Mouse (Mus musculus): ENCODE results near the gene Prkag2. TPM values are rescaled to one million over a fixed set of nuclear protein-coding genes. Genes with fewer than 3 reads are reported as not detected.
"Not testable (repeated sequence)": the region's sequence is repeated elsewhere in the genome, so short reads cannot be mapped to it uniquely, and the experiment has no call there.

Gene Prkag2
- polyA plus RNA-seq, 1 experiment from 2014 or later: 36.4 TPM

GRCm38 (mm10) chr5:24863804-24864203, 236.6 kb downstream of the Prkag2 start:
- no peaks in the 10 kb centered on the region for H3K9me3 ChIP-seq (replicated peaks; ENCODE audit: low read length)
- H3K27ac ChIP-seq: no peak overlapping the region
- no peak for TF ChIP-seq CTCF (IDR thresholded peaks at IDR 0.05; ENCODE audit: low read depth)
- WGBS: 70% methylated on average over 12 of the region's 12 CpGs
- no peaks in the 10 kb centered on the region for H3K27me3 ChIP-seq (ENCODE audit: insufficient read depth, low read length)
- no peak overlapping the region for H3K4me3 ChIP-seq (replicated peaks; ENCODE audit: low read depth, low read length)
- H3K9ac ChIP-seq (ENCODE audit: low read depth, low read length): no peak overlapping the region
- H3K4me2 ChIP-seq (ENCODE audit: low read length): no peak overlapping the region
- DNase-seq (ENCODE audit: low spot score) (no peak), ATAC-seq (replicated peaks; ENCODE audit: low FRiP score, low read depth) (no peak)
- H3K36me3 ChIP-seq (ENCODE audit: insufficient read depth, low read length): peaks cover 23% of the 10 kb centered on the region
- no peaks in the 10 kb centered on the region for H3K4me1 ChIP-seq (replicated peaks; ENCODE audit: insufficient read depth, low read length)

- H3K4me3 ChIP-seq (replicated peaks; ENCODE audit: low read depth, low read length): no peak overlapping the region
- H3K4me2 ChIP-seq (ENCODE audit: low read length): no peak overlapping the region
- no peaks in the 10 kb centered on the region for H3K27me3 ChIP-seq (ENCODE audit: insufficient read depth, low read length)
- no peak for ATAC-seq (replicated peaks; ENCODE audit: low FRiP score, low read depth)
- no peak overlapping the region for H3K27ac ChIP-seq
- peaks cover 16% of the 10 kb centered on the region for H3K36me3 ChIP-seq (ENCODE audit: insufficient read depth, low read length)
- H3K9me3 ChIP-seq (replicated peaks; ENCODE audit: low read length): no peaks in the 10 kb centered on the region
- WGBS: 90% methylated on average over 9 of the region's 9 CpGs
- no peak overlapping the region for H3K9ac ChIP-seq (ENCODE audit: low read depth, low read length)
- no peak for DNase-seq (ENCODE audit: low spot score)
- no peaks in the 10 kb centered on the region for H3K4me1 ChIP-seq (replicated peaks; ENCODE audit: insufficient read depth, low read length)
- TF ChIP-seq CTCF (IDR thresholded peaks at IDR 0.05; ENCODE audit: low read depth): no peak
These were observed 239.0 kb downstream of the Prkag2 start for GRCm38 (mm10) chr5:24861449-24861930.

DNA sequence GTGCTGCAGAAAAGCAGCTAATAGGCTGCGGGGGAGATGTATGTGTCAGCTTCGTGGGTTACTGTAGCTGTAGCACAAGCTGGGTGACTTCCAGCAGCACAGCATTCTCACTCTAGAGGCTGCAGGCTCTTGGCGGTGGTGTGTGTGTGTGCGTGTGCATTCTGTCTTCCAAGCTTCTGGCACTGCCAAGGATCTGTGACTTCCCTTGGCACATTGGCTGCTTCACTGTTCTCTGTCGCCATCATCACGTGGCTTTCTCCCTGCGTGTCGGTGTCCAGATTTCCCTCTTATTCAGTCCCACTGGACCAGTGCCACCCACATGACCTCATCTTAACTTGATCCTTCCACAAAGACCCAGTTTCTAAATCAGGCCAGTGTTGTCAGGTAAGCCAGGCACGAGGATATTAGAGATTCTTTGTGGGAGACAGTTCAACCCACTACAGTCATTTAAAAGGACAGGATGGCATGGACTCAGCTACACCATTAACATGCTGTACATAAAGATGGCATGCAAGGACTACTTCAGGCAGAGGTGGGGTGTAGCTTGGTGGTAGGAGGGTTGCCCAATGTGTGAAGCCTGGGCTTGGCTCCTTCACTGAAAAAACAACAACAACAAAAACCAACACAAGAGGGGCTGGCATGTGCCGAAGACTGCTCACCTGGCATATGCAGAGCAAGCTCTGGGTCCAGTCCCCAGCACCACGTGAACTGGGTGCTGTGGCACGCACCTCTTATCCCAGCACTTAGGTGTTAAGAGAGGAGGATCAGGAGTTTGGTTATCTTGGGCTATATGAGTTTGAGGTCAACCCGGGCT, 239.6 kb downstream of the Prkag2 start:
- no peaks in the 10 kb centered on the region for H3K4me1 ChIP-seq (replicated peaks; ENCODE audit: insufficient read depth, low read length)
- H3K9me3 ChIP-seq (replicated peaks; ENCODE audit: low read length): no peaks in the 10 kb centered on the region
- H3K27ac ChIP-seq: no peak overlapping the region
- 0 out of 2 replicates have a peak, but pooled peaks cover 13% of the 10 kb centered on the region for H3K36me3 ChIP-seq (ENCODE audit: insufficient read depth, low read length)
- no peaks in the 10 kb centered on the region for H3K27me3 ChIP-seq (ENCODE audit: insufficient read depth, low read length)
- H3K4me3 ChIP-seq (replicated peaks; ENCODE audit: low read depth, low read length): no peak overlapping the region
- no peak overlapping the region for H3K4me2 ChIP-seq (ENCODE audit: low read length)
- ATAC-seq (replicated peaks; ENCODE audit: low FRiP score, low read depth) (no peak), DNase-seq (ENCODE audit: low spot score) (no peak)
- TF ChIP-seq CTCF (IDR thresholded peaks at IDR 0.05; ENCODE audit: low read depth): no peak
- WGBS: 74% methylated on average over 13 of the region's 13 CpGs
- no peak overlapping the region for H3K9ac ChIP-seq (ENCODE audit: low read depth, low read length)

- H3K36me3 ChIP-seq (ENCODE audit: insufficient read depth, low read length): 0 out of 2 replicates have a peak, but pooled peaks cover 13% of the 10 kb centered on the region
- WGBS: 77% methylated on average over 3 of the region's 3 CpGs
- no peak overlapping the region for H3K4me3 ChIP-seq (replicated peaks; ENCODE audit: low read depth, low read length)
- DNase-seq (ENCODE audit: low spot score): no peak
- H3K27me3 ChIP-seq (ENCODE audit: insufficient read depth, low read length): no peaks in the 10 kb centered on the region
- ATAC-seq (replicated peaks; ENCODE audit: low FRiP score, low read depth): no peak
- no peak overlapping the region for H3K9ac ChIP-seq (ENCODE audit: low read depth, low read length)
- H3K27ac ChIP-seq: no peak overlapping the region
- no peak overlapping the region for H3K4me2 ChIP-seq (ENCODE audit: low read length)
- H3K9me3 ChIP-seq (replicated peaks; ENCODE audit: low read length): no peaks in the 10 kb centered on the region
- no peak for TF ChIP-seq CTCF (IDR thresholded peaks at IDR 0.05; ENCODE audit: low read depth)
- H3K4me1 ChIP-seq (replicated peaks; ENCODE audit: insufficient read depth, low read length): no peaks in the 10 kb centered on the region
These were observed 240.5 kb downstream of the Prkag2 start for GRCm38 (mm10) chr5:24859771-24860540.

- Histone ChIP-seq H3K4me3 (replicated peaks; ENCODE audit: low read depth, low read length) (no peak overlapping the region), H3K27ac (no peak overlapping the region), H3K4me1 (replicated peaks; ENCODE audit: insufficient read depth, low read length) (no peaks in the 10 kb centered on the region), H3K9ac (ENCODE audit: low read depth, low read length) (no peak overlapping the region), H3K4me2 (ENCODE audit: low read length) (no peak overlapping the region), H3K36me3 (ENCODE audit: insufficient read depth, low read length) (no peaks in the 10 kb centered on the region), H3K27me3 (ENCODE audit: insufficient read depth, low read length) (no peaks in the 10 kb centered on the region), H3K9me3 (replicated peaks; ENCODE audit: low read length) (no peaks in the 10 kb centered on the region)
- no peak for ATAC-seq (replicated peaks; ENCODE audit: low FRiP score, low read depth)
- no peak for TF ChIP-seq CTCF (IDR thresholded peaks at IDR 0.05; ENCODE audit: low read depth)
- WGBS: 67% methylated on average over 3 of the region's 3 CpGs
- no peak for DNase-seq (ENCODE audit: low spot score)
These were observed 245.4 kb downstream of the Prkag2 start for GRCm38 (mm10) chr5:24854827-24855600.

DNA sequence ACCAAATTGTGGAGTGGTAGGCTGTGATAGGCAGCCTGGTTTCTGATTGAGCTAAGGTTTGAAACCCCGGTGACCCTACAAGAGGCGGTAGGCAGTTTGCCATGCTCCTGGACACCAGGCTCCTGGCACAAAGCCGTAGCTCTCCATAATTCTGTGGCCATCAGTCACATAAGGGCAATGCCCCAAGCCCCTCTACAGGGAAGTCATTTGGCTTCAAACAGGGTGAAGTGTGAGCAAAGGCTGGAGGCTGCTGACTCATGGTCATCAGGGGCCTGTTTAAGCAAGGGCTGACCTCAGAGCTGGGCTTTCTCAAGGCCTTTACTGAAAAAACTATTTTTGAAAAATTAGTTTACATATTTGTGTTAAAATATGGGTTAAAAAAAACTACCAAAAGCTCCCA, 246.2 kb downstream of the Prkag2 start:
- no peak overlapping the region for H3K9ac ChIP-seq (ENCODE audit: low read depth, low read length)
- DNase-seq (ENCODE audit: low spot score) (no peak), ATAC-seq (replicated peaks; ENCODE audit: low FRiP score, low read depth) (no peak)
- H3K4me1 ChIP-seq (replicated peaks; ENCODE audit: insufficient read depth, low read length): no peaks in the 10 kb centered on the region
- no peak for TF ChIP-seq CTCF (IDR thresholded peaks at IDR 0.05; ENCODE audit: low read depth)
- no peaks in the 10 kb centered on the region for H3K36me3 ChIP-seq (ENCODE audit: insufficient read depth, low read length)
- no peaks in the 10 kb centered on the region for H3K9me3 ChIP-seq (replicated peaks; ENCODE audit: low read length)
- no peak overlapping the region for H3K4me3 ChIP-seq (replicated peaks; ENCODE audit: low read depth, low read length)
- 85% methylated on average over 3 of the region's 3 CpGs for WGBS
- H3K27me3 ChIP-seq (ENCODE audit: insufficient read depth, low read length): no peaks in the 10 kb centered on the region
- H3K4me2 ChIP-seq (ENCODE audit: low read length): no peak overlapping the region
- no peak overlapping the region for H3K27ac ChIP-seq

DNA sequence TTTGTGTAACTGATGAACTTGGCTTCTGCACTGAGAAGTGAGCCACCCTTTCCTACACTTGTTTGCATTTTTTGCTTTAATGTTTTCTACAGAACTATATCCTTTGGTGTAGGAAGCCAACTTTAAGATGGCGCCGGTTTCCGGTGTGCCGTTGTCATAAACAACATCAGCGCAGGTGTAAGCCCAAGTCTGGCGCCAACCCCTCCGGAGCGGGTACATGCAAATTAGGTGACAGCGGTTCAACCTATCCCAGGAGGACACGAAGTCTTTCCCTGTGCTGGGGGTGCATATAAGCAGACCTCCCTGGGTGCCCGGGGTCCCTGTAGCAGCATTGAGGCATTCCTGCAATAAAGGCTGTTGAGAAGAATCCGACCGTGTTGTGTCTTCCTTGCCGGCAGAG, 252.2 kb downstream of the Prkag2 start:
- H3K27me3 ChIP-seq (ENCODE audit: insufficient read depth, low read length); DNase-seq (ENCODE audit: low spot score); H3K4me2 ChIP-seq (ENCODE audit: low read length); H3K27ac ChIP-seq; H3K9ac ChIP-seq (ENCODE audit: low read depth, low read length); H3K9me3 ChIP-seq (replicated peaks; ENCODE audit: low read length); H3K4me1 ChIP-seq (replicated peaks; ENCODE audit: insufficient read depth, low read length); H3K36me3 ChIP-seq (ENCODE audit: insufficient read depth, low read length); ATAC-seq (replicated peaks; ENCODE audit: low FRiP score, low read depth); H3K4me3 ChIP-seq (replicated peaks; ENCODE audit: low read depth, low read length): not testable (repeated sequence)
- 87% methylated on average over 14 of the region's 14 CpGs for WGBS
